Mouse (Mus musculus): ENCODE data around the gene BC048507.
A peak's percentile ranks its signal among the peaks of the same experiment; 100 is the strongest.
"Not testable (repeated sequence)": the region's sequence is repeated elsewhere in the genome, so short reads cannot be mapped to it uniquely, and the experiment has no call there.

BC048507 gene

DNA sequence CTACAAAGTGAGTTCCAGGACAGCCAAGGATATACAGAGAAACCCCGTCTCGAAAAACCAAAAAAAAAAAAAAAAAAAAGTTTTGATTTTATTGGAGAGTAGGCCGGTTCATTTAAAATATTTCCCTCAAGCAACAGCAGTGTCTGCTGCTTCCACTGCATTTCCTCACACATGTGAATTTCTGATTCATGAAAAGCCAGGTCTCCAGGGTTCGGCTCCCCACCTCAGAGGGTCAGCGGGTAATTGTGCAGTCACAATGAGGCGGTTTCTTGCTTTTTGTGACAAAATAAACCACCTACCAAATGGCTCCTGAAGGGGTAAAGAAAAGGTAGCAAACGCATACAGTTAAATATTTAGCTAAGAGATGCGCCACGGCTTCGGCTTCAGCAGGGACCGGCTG is at the start of gene BC048507:
TSS of gene BC048507 (plus strand) at position 301 of the 400 bp plus-strand sequence.
- DNase-seq: no peak

DNA sequence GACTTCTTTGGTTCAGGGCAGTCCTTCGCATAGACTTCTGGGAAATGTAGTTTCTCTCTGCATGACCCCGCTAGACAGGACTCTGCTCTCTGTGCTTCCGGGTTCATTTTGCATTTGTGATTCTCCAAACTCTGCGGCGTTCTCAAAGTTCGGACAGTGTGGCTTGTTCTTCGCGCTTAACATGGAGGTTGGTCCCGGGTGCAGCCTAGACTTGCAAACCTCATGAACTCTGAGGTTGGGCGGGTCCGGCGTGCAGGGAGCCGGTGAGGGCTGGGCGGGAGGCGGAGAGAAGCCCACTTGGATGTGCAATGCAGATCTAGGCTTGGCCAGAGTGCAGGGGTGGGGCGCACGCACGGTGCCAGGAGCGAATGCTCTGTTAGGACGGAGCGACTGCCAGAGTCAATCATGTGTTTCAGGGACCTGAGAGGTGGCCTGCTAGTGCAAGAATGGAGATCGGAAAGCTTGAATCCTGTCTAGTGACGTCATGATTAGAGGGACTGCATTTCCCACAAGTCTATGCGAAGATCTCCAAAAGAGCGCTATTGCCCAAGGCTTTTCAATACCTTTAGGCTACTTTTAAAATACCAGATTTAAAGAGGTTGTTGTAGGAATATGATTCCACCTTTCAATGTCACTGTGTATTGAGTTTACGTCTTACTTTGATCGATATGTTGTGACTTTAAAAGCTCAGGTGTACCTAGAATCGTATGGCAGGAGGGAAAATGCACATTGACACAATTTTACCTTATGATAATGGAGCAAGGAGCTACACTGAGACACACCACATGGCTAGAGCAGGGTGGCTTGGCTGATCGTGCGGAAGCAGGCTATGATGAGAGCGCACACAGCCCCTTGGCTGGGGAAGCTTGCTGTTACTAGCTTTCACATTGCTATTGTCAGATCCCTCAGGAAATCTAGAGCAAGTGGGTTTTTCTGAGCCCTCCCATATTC is 49.1 kb upstream of the BC048507 start, which contains the start of gene Zfp273:
TSS of gene Zfp273 (plus strand) at position 31 of the 951 bp plus-strand sequence.
- DNase-seq: peak; percentile 71 to 73

DNA sequence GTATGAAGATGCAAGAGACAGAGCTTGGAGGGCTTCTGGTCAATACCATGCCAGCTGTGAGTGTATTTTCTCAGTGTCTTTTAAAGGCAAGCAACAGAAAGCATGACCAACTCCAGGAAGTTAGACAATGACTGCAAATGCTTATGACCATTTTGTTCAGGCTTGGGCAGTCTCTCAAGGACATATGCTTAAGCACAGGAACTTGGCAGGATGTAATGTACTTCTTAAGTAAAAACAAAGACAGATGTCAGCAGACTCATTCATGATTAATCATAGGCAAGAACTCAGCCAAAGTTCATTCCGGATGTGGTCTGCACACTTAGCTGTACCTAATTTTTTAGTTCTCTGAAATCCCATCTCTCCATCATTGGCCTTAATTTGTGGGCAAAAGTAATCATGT is 44.5 kb upstream of the BC048507 start:
- no peak for DNase-seq

GRCm38 (mm10) chr13:67830911-67831336 is 32.2 kb upstream of the BC048507 start, which contains the start of gene Gm10037:
Gm10037 (plus strand) TSS chr13:67831106.
- DNase-seq: peak; percentile 39 to 48

GRCm38 (mm10) chr13:67833137-67833536 is 30.0 kb upstream of the BC048507 start:
- DNase-seq: not testable (repeated sequence)

- no peak for DNase-seq
These were observed 19.4 kb upstream of the BC048507 start for GRCm38 (mm10) chr13:67843775-67844118.

DNA sequence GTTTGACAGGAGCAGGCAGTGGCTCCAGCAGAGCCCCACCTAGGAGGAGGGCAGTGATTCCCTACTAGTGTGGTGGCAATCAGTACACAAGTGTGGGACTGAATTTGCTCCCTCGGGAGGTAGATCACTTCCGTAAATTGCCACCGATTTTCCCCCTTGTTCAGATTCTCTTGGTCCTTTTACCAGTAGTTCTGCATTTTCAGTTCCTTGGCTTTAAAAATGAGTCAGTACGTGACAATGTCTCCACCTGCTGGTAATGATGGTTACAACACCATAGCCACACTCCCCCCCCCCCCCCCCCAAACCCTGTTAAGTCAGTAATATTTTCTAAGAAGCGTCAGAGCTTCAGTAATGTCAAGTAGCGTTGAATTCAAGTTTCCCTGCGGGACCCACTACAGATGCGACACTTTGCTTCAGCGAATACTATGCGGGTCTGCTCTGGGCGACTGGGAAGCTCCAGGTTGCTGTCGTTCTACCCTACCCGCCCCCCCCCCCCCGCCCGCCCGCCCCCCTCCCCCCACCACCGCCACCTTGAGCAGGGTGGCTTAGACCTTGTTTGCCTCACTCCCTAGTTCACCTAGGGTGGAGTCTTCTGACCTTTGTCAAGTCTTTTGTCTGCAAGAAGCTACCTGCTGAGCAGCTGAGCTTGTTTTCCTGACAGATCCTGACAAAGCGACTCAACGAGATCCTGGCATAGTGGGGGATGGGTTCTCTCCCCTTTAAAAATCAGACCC is 18.8 kb upstream of the BC048507 start:
- peak in 1 of 2 experiments; percentile 18 for DNase-seq

GRCm38 (mm10) chr13:67844853-67845194 is 18.3 kb upstream of the BC048507 start:
- no peak for DNase-seq

DNA sequence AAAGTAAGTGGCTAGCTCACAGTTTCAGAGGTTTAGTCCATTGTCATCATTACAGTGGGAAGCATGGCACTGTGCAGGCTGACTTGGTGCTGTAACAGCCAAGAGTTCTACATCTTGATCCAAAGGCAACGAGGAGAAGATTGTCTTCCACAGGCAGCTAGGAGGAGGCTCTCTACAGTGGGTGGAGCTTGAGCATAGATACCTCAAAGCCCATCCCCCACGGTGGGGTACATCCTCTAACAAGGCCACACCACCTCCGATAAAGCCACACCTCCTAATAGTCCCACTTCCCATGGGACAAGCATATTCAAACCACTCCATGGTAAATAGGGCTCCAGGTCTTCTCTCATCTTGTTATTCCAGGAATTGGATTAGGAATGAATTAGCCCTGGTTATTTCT is 12.8 kb upstream of the BC048507 start:
- DNase-seq: no peak

DNA sequence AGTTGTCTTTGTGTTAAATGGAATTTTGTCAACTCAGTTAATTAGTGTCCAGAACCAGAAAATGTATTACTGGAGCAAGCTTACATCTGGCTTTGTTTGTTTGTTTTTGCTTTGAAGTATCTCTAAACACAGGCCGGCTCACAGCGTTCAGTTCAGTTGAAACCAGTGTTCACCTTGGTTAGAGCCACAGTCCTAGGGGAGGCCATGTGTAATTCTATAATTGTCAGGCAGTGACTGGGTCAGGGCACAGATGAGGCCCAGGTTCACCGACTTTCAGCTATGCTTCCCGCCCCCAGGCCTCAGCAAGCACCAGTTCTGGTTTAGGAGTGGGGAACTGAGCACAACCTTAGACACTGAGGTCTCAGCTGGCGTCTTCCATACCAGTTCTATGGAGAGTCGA is 10.0 kb upstream of the BC048507 start:
- no peak for DNase-seq

GRCm38 (mm10) chr13:67853983-67854382 is 9.1 kb upstream of the BC048507 start:
- DNase-seq: no peak

- no peak for DNase-seq
These were observed 5.8 kb upstream of the BC048507 start for GRCm38 (mm10) chr13:67857317-67857716.

DNA sequence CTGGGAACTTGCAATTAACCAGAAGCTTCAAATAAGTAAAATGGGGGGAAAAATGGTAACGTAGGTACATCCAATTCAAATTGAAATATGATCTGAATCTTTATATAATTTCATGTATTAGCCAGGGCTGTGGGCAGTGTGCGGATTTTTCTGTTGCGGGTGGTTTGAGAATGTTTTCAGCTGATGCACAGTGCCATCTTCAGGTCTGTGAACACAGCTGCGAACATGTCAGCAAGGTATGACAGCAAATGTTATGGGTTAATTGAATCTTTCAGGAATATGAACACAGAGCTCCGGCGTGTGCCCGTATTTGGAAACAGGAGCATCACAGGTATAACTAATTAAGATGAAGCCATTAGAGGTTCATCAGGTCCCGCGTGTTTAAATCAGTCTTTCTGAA is 618 bp upstream of the BC048507 start:
- DNase-seq: no peak

GRCm38 (mm10) chr13:67864764-67865350 is 1.7 kb downstream of the BC048507 start:
- DNase-seq: no peak

DNA sequence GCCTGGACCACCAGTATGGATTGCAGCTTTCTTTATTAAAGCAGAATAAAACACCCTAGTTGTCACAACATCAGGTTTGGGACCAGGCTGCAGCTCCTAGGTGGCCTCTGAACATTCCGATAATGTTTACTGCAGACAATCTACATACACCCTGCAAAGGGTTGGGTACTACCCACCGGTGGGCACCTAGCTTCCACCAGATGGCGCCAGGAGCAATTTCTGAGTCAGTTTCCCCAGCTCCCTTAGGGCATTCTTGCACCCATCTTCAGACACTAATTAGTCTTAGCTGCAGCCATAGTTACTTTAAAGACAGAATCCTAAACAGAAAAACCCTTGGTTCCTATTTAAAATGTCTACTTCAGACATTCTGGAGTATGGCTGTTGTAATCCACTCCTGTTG is 4.8 kb downstream of the BC048507 start:
- DNase-seq: no peak

GRCm38 (mm10) chr13:67876049-67876698 is 13.0 kb downstream of the BC048507 start:
- DNase-seq: not testable (repeated sequence)

GRCm38 (mm10) chr13:67876699-67877254 is 13.7 kb downstream of the BC048507 start:
- DNase-seq: no peak

GRCm38 (mm10) chr13:67883966-67884365 is 20.8 kb downstream of the BC048507 start:
- no peak for DNase-seq

DNA sequence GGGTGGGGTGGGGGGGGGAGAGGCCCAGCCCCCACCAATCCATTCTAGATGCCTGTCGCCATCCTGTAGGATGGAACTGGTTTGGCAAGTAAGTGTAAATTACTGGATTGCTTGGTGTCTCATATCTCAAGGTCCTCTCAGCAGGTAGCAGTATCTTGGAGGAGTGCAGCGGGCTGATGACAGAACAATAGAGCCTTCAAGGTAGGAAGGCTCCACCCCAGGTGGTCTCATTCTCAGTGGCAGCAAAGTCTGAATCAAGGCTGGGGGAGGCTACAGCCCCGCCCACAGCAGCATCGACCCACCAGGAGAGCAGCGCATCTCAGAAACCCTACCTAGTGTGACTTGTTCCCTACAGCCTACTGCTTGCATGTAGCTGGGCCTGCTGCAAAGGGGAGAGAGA is 46.6 kb downstream of the BC048507 start:
- no peak for DNase-seq

Measured in thymus, postnatal 36 days (tissue).